Comparison of ENCODE assay signal across 10 mouse cellular contexts in the genomic region with DNA sequence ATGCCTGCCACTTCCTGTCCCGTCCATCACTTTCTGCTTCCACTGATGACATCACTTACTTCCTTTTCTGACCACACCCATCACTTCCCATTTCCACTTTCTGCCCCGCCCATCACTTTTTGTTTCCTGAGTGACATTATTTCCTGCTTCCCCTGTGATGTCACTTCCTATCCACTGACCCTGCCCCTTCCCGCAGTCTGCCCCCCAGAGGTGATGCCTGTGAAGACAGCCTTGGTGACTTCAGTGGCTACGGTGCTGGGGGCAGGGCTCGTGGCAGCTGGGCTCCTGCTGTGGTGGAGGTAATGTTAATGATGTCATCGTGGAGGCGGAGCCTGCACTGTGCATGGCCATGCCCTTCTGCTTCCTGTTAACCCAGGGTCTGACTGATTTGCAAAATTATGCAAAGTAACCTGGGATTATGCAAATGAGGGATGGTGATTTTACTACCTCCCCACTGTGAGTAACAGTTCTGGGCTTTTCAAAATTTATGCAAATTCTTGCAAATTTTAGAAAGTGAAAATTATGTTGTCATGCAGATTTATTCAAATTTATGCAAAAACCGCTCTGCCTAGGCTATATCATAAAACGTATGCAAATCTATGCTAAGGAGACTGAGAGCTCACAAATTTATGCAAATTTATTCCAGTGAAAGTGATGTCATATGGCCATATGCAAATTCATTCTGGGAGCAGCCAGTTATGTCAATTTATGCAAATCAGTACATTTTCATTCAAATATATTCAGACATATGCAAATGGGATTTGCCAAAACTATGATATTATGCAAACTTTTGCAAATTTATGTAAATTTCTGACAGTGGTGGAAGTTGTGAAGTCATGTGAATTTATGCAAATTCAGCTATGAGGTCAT. TPM values are rescaled to one million over a fixed set of nuclear protein-coding genes. Genes with fewer than 3 reads are reported as not detected.
DNase-seq lines count a peak whose midpoint lies in the region; ATAC-seq lines count a peak whose summit lies in the region.
"Had no signal": no experiment of that assay in that cellular context is flagged by ENCODE, and none has a peak within 500 bp of the region (broad histone marks: within the 10 kb centered on the region; RNA-seq: fewer than 3 reads in every experiment).

No protein-coding gene starts in this region.

- no peak overlapping the region for H3K4me2 ChIP-seq in forebrain, embryonic 15.5 days (replicated peaks)
- H3K4me2 ChIP-seq in midbrain, embryonic 16.5 days (ENCODE audit: low read length), result no peak overlapping the region
- H3K4me2 ChIP-seq: heart, embryonic 13.5 days had no signal

- no peak overlapping the region for H3K9ac ChIP-seq in forebrain, embryonic 15.5 days (replicated peaks)
- H3K9ac ChIP-seq in midbrain, embryonic 16.5 days (ENCODE audit: low read depth, low read length), result no peak overlapping the region
- H3K9ac ChIP-seq: heart, embryonic 13.5 days had no signal

- 81% methylated on average over 9 of the region's 9 CpGs for WGBS in forebrain, embryonic 15.5 days
- WGBS in midbrain, embryonic 16.5 days, result 77% methylated on average over 9 of the region's 9 CpGs

- H3K4me3 ChIP-seq in forebrain, embryonic 15.5 days, result no peak overlapping the region
- H3K4me3 ChIP-seq in midbrain, embryonic 16.5 days (ENCODE audit: low read depth, low read length), result no peak overlapping the region
- H3K4me3 ChIP-seq: heart, embryonic 13.5 days had no signal

- H3K27ac ChIP-seq in forebrain, embryonic 15.5 days (replicated peaks), result 0 out of 2 replicates have a peak overlapping the region, but pooled peaks have one; percentile 32
- H3K27ac ChIP-seq in midbrain, embryonic 16.5 days (ENCODE audit: low read length), result no peak overlapping the region
- H3K27ac ChIP-seq: heart, embryonic 13.5 days had no signal

- no peaks in the 10 kb centered on the region for H3K36me3 ChIP-seq in forebrain, embryonic 15.5 days
- 0 out of 2 replicates have a peak, but pooled peaks cover 3% of the 10 kb centered on the region for H3K36me3 ChIP-seq in midbrain, embryonic 16.5 days (ENCODE audit: control insufficient read depth, insufficient read depth, low read length)

- no peaks in the 10 kb centered on the region for H3K4me1 ChIP-seq in forebrain, embryonic 15.5 days
- no peaks in the 10 kb centered on the region for H3K4me1 ChIP-seq in midbrain, embryonic 16.5 days (ENCODE audit: control insufficient read depth, insufficient read depth, low read length)
- H3K4me1 ChIP-seq: heart, embryonic 13.5 days had no signal

- ATAC-seq in CD4-positive, CD25-positive, alpha-beta regulatory T cell, adult 4 months, result peak; percentile 5
- peak; percentile 60 for ATAC-seq in forebrain, embryonic 15.5 days (replicated peaks)
- ATAC-seq in midbrain, embryonic 16.5 days, result peak; percentile 23

- H3K27me3 ChIP-seq in forebrain, embryonic 15.5 days, result no peaks in the 10 kb centered on the region
- H3K27me3 ChIP-seq in midbrain, embryonic 16.5 days (ENCODE audit: control insufficient read depth, insufficient read depth, low read depth, low read length), result no peaks in the 10 kb centered on the region
- H3K27me3 ChIP-seq: heart, embryonic 13.5 days had no signal

- intact Hi-C loops in gastrocnemius, postnatal 36 days (cut with DNase I), result no loop called here

- DNase-seq in layer of hippocampus, adult 18-20 months (ENCODE audit: low spot score in 2 of 2), result peak; percentile 5 to 24
- no peak for DNase-seq in layer of hippocampus, postnatal 36 days
- DNase-seq in gastrocnemius, postnatal 36 days, result no peak
- no peak for DNase-seq in urinary bladder, adult 2 months (ENCODE audit: low spot score)
- no peak for DNase-seq in adrenal gland, adult 2 months
- DNase-seq: cerebellum, postnatal 36 days had no signal

- peaks cover 24% of the 10 kb centered on the region for H3K9me3 ChIP-seq in forebrain, embryonic 15.5 days
- H3K9me3 ChIP-seq in midbrain, embryonic 16.5 days (replicated peaks; ENCODE audit: control insufficient read depth, low read length, poor library complexity, severe bottlenecking), result peaks cover 20% of the 10 kb centered on the region; the same call in 1 of the 2 replicates

RNA-seq across cellular contexts. Expression of a gene that starts 5.9 kb away (rescaled TPM):
- 1 to 10 TPM; 3.3 to 4.2 TPM for total RNA-seq in layer of hippocampus, adult 18-20 months (2021)
- 1 to 10 TPM; 3.0 TPM for total RNA-seq in layer of hippocampus, postnatal 36 days (2021)
- polyA plus RNA-seq in CD4-positive, CD25-positive, alpha-beta regulatory T cell, adult 4 months (2017; shearing (Covaris generic)), result 10 to 100 TPM in 1 of 2 experiments, 1 to 10 TPM in 1; 5.1 to 12.1 TPM
- polyA plus RNA-seq in forebrain, embryonic 15.5 days (2015; fragmentation: Nextera tagmentation; extraction: Ambion mirVana), result 2.1 TPM in 2 replicates
- polyA plus RNA-seq in midbrain, embryonic 16.5 days (2015; fragmentation: Nextera tagmentation; extraction: Ambion mirVana), result 2.3 and 2.7 TPM in 2 replicates
- total RNA-seq in gastrocnemius, postnatal 36 days (2021), result 1 to 10 TPM; 1.2 to 1.3 TPM
- polyA plus RNA-seq in urinary bladder, adult 2 months (2012; rRNA removed), result 22.9 and 23.1 TPM in 2 replicates
- 1 to 10 TPM; 5.1 to 9.3 TPM for total RNA-seq in adrenal gland, adult 2 months (2021)
- 52.7 and 64.5 TPM in 2 replicates for polyA plus RNA-seq in adrenal gland, adult 2 months (2012; rRNA removed)

RNA-seq across cellular contexts. Expression of a gene that starts 29.3 kb away (rescaled TPM):
- total RNA-seq in layer of hippocampus, adult 18-20 months (2021), result not detected
- not detected for total RNA-seq in layer of hippocampus, postnatal 36 days (2021)
- polyA plus RNA-seq in CD4-positive, CD25-positive, alpha-beta regulatory T cell, adult 4 months (2017; shearing (Covaris generic)), result under 1 TPM in 1 of 2 experiments, not detected in 1; 0.43 TPM
- polyA plus RNA-seq in forebrain, embryonic 15.5 days (2015; fragmentation: Nextera tagmentation; extraction: Ambion mirVana), result not detected in 2 replicates
- polyA plus RNA-seq in midbrain, embryonic 16.5 days (2015; fragmentation: Nextera tagmentation; extraction: Ambion mirVana), result 0.22 TPM in 1 of 2 replicates, not detected in the other
- not detected for total RNA-seq in gastrocnemius, postnatal 36 days (2021)
- polyA plus RNA-seq in urinary bladder, adult 2 months (2012; rRNA removed), result not detected in 2 replicates
- not detected for total RNA-seq in adrenal gland, adult 2 months (2021)
- polyA plus RNA-seq in adrenal gland, adult 2 months (2012; rRNA removed), result not detected in 2 replicates
- polyA plus RNA-seq: heart, embryonic 13.5 days had no signal

RNA-seq across cellular contexts. Expression of a gene that starts 49.1 kb away (rescaled TPM):
- not detected for total RNA-seq in layer of hippocampus, adult 18-20 months (2021)
- total RNA-seq in layer of hippocampus, postnatal 36 days (2021), result not detected
- not detected for polyA plus RNA-seq in CD4-positive, CD25-positive, alpha-beta regulatory T cell, adult 4 months (2017; shearing (Covaris generic))
- not detected in 2 replicates for polyA plus RNA-seq in forebrain, embryonic 15.5 days (2015; fragmentation: Nextera tagmentation; extraction: Ambion mirVana)
- not detected in 2 replicates for polyA plus RNA-seq in midbrain, embryonic 16.5 days (2015; fragmentation: Nextera tagmentation; extraction: Ambion mirVana)
- total RNA-seq in gastrocnemius, postnatal 36 days (2021), result not detected
- not detected in 2 replicates for polyA plus RNA-seq in urinary bladder, adult 2 months (2012; rRNA removed)
- total RNA-seq in adrenal gland, adult 2 months (2021), result not detected
- not detected in 2 replicates for polyA plus RNA-seq in adrenal gland, adult 2 months (2012; rRNA removed)
- polyA plus RNA-seq: heart, embryonic 13.5 days had no signal

Comparison
In these comparisons a context has a peak if more than half of its experiments do, and no peak if none do; other contexts are left out.
1. DNase-seq: peak in layer of hippocampus, adult 18-20 months (2 of 2); none in layer of hippocampus, postnatal 36 days (0 of 2), gastrocnemius, postnatal 36 days (0 of 2), urinary bladder, adult 2 months (single experiment) and adrenal gland, adult 2 months (single experiment).
2. ATAC-seq: peak in every context shown above with its lines; median percentile 60 in forebrain, embryonic 15.5 days; 23 in midbrain, embryonic 16.5 days; 5 in CD4-positive, CD25-positive, alpha-beta regulatory T cell, adult 4 months.